Mouse (Mus musculus) stomach, postnatal 0 days (tissue): Measurements from ENCODE around the gene Tesmin. TPM values are rescaled to one million over a fixed set of nuclear protein-coding genes. Genes with fewer than 3 reads are reported as not detected.

Experiments used
- ATAC-seq: fragments of 200-750 bp; cut with Nextera tagmentation; 2 replicates; pipeline ENCODE4 v1.8.0; 2017; ENCODE audit not compliant: low FRiP score, low TSS enrichment
- DNase-seq: peaks from one replicate; pipeline ENCODE4 v3.0.0-alpha.2; 2016; ENCODE audit warnings: low spot score
- H3K27ac ChIP-seq: fragments of 300-500 bp; sonication (generic); replicated peaks from 2 replicates; pipeline ENCODE4 v1.5.1; 2014; ENCODE audit warnings: mild to moderate bottlenecking, control low read depth
- H3K27me3 ChIP-seq: fragments of 300-500 bp; sonication (generic); 2 replicates; pipeline ENCODE4 v1.6.1; 2014; ENCODE audit warnings: low read length; ENCODE audit not compliant: control insufficient read depth, insufficient read depth
- H3K36me3 ChIP-seq: fragments of 300-500 bp; sonication (generic); 2 replicates; pipeline ENCODE4 v1.6.1; 2014; ENCODE audit warnings: low read length, mixed read lengths; ENCODE audit not compliant: control insufficient read depth, insufficient read depth
- H3K4me1 ChIP-seq: fragments of 300-500 bp; sonication (generic); replicated peaks from 2 replicates; pipeline ENCODE4 v1.6.1; 2014; ENCODE audit warnings: antibody characterized with exemption; ENCODE audit not compliant: control insufficient read depth, insufficient read depth
- H3K4me2 ChIP-seq: fragments of 300-500 bp; sonication (generic); replicated peaks from 2 replicates; pipeline ENCODE4 v1.6.1; 2014; ENCODE audit warnings: low read depth, mild to moderate bottlenecking, control low read depth, moderate library complexity
- H3K4me3 ChIP-seq: fragments of 300-500 bp; sonication (generic); 2 replicates; pipeline ENCODE4 v1.5.1; 2014; ENCODE audit warnings: low read depth, low read length, control low read depth
- H3K9ac ChIP-seq: fragments of 300-500 bp; sonication (generic); 2 replicates; pipeline ENCODE4 v1.6.1; 2014; ENCODE audit warnings: mild to moderate bottlenecking, low read length, control low read depth, mixed read lengths
- H3K9me3 ChIP-seq: fragments of 300-500 bp; sonication (generic); 2 replicates; pipeline ENCODE4 v1.6.1; 2016; ENCODE audit warnings: low read length; ENCODE audit not compliant: control insufficient read depth
- CTCF ChIP-seq: IDR thresholded peaks from 2 replicates; pipeline ENCODE4 v1.5.1; 2016; ENCODE audit warnings: antibody characterized with exemption, low read depth, mild to moderate bottlenecking, moderate library complexity
- EP300 ChIP-seq: optimal IDR thresholded peaks from 2 replicates; pipeline ENCODE3; 2016; ENCODE audit warnings: antibody characterized with exemption
- WGBS: fragments of 180-500 bp; shearing (Covaris S2); extraction: QIAGEN DNeasy Blood & Tissue Kit; methylation state at CpG from one replicate; pipeline ENCODE4 v1.1.7; 2014; 5-methylcytosine and 5-hydroxymethylcytosine counted together
- polyA plus RNA-seq: library from polyadenylated mRNA; unstranded; fragments of >200 nt; fragmentation: Nextera tagmentation; extraction: Ambion mirVana; gene quantifications from 2 replicates; pipeline ENCODE4 v1.2.1, GENCODE M21; 2015

The Tesmin gene
- polyA plus RNA-seq, 1 experiment from 2014 or later: 0.34 TPM

- Histone ChIP-seq H3K36me3 (peaks cover 20% of the 10 kb centered on the region), H3K9ac (no peak overlapping the region), H3K4me2 (no peak overlapping the region), H3K4me3 (no peak overlapping the region), H3K27ac (no peak overlapping the region), H3K4me1 (no peaks in the 10 kb centered on the region), H3K9me3 (no peaks in the 10 kb centered on the region), H3K27me3 (no peaks in the 10 kb centered on the region)
- ATAC-seq: no peak
- 92% methylated on average over 3 of the region's 3 CpGs for WGBS
- no peak for TF ChIP-seq CTCF
- TF ChIP-seq EP300: no peak
- no peak for DNase-seq
Observed at GRCm38 (mm10) chr19:3378614-3379013, 10.0 kb upstream of the Tesmin start.

GRCm38 (mm10) chr19:3388061-3388460 is 596 bp upstream of the Tesmin start:
- Histone ChIP-seq H3K9ac (no peak overlapping the region), H3K27ac (no peak overlapping the region), H3K4me1 (peaks cover 2% of the 10 kb centered on the region; the same call in 1 of the 2 replicates), H3K27me3 (no peaks in the 10 kb centered on the region), H3K36me3 (peaks cover 6% of the 10 kb centered on the region; the same call in 1 of the 2 replicates), H3K4me2 (no peak overlapping the region; the same call in 1 of the 2 replicates), H3K4me3 (no peak overlapping the region), H3K9me3 (no peaks in the 10 kb centered on the region)
- DNase-seq: peak; percentile 25
- 74% methylated on average over 6 of the region's 6 CpGs for WGBS
- TF ChIP-seq EP300 (no peak), CTCF (no peak)
- no peak for ATAC-seq

GRCm38 (mm10) chr19:3389089-3389488 is 432 bp downstream of the Tesmin start:
- peak; percentile 96 for ATAC-seq
- H3K4me3 ChIP-seq: peak overlapping the region; percentile 43
- no peaks in the 10 kb centered on the region for H3K9me3 ChIP-seq
- H3K27me3 ChIP-seq: no peaks in the 10 kb centered on the region
- H3K27ac ChIP-seq: peak overlapping the region; percentile 30; the same call in 1 of the 2 replicates
- H3K4me1 ChIP-seq: peaks cover 2% of the 10 kb centered on the region; the same call in 1 of the 2 replicates
- H3K36me3 ChIP-seq: peaks cover 5% of the 10 kb centered on the region; the same call in 1 of the 2 replicates
- 0% methylated on average over 33 of the region's 43 CpGs for WGBS
- H3K4me2 ChIP-seq: peak overlapping the region; percentile 86
- peak; percentile 88 for TF ChIP-seq CTCF
- no peak for TF ChIP-seq EP300
- DNase-seq: peak; percentile 95
- peak overlapping the region; percentile 61 for H3K9ac ChIP-seq

- ATAC-seq: no peak
- Histone ChIP-seq H3K9ac (no peak overlapping the region), H3K4me3 (no peak overlapping the region), H3K27ac (no peak overlapping the region), H3K27me3 (no peaks in the 10 kb centered on the region), H3K4me2 (no peak overlapping the region), H3K4me1 (peaks cover 2% of the 10 kb centered on the region; the same call in 1 of the 2 replicates), H3K9me3 (no peaks in the 10 kb centered on the region), H3K36me3 (no peaks in the 10 kb centered on the region)
- TF ChIP-seq EP300: no peak
- no peak for TF ChIP-seq CTCF
- no peak for DNase-seq
- WGBS: 76% methylated on average over 1 of the region's 1 CpGs
Observed at GRCm38 (mm10) chr19:3392384-3392783, 3.7 kb downstream of the Tesmin start.

GRCm38 (mm10) chr19:3394216-3394615 is 5.6 kb downstream of the Tesmin start:
- H3K9me3 ChIP-seq: no peaks in the 10 kb centered on the region
- H3K27me3 ChIP-seq: no peaks in the 10 kb centered on the region
- DNase-seq (no peak), ATAC-seq (no peak)
- H3K4me1 ChIP-seq: no peaks in the 10 kb centered on the region
- no peak for TF ChIP-seq EP300
- no peak for TF ChIP-seq CTCF
- 78% methylated on average over 3 of the region's 3 CpGs for WGBS
- no peak overlapping the region for H3K4me3 ChIP-seq
- H3K27ac ChIP-seq: no peak overlapping the region
- H3K9ac ChIP-seq: no peak overlapping the region
- no peak overlapping the region for H3K4me2 ChIP-seq
- no peaks in the 10 kb centered on the region for H3K36me3 ChIP-seq

- no peak for ATAC-seq
Observed at GRCm38 (mm10) chr19:3400057-3400456, 11.4 kb downstream of the Tesmin start.

More at GRCm38 (mm10) chr19:3400057-3400456, 11.4 kb downstream of the Tesmin start:
- no peaks in the 10 kb centered on the region for H3K27me3 ChIP-seq
- H3K4me2 ChIP-seq: no peak overlapping the region
- no peak overlapping the region for H3K9ac ChIP-seq
- no peak overlapping the region for H3K4me3 ChIP-seq
- no peak overlapping the region for H3K27ac ChIP-seq
- WGBS: 84% methylated on average over 4 of the region's 4 CpGs
- no peaks in the 10 kb centered on the region for H3K36me3 ChIP-seq
- no peaks in the 10 kb centered on the region for H3K4me1 ChIP-seq
- no peak for DNase-seq
- TF ChIP-seq EP300: no peak
- H3K9me3 ChIP-seq: no peaks in the 10 kb centered on the region
